Mouse (Mus musculus): ENCODE data around the gene Grm1. TPM values are rescaled to one million over a fixed set of nuclear protein-coding genes. Genes with fewer than 3 reads are reported as not detected.

Gene Grm1
- polyA plus RNA-seq (2012), result not detected in 2 replicates

DNA sequence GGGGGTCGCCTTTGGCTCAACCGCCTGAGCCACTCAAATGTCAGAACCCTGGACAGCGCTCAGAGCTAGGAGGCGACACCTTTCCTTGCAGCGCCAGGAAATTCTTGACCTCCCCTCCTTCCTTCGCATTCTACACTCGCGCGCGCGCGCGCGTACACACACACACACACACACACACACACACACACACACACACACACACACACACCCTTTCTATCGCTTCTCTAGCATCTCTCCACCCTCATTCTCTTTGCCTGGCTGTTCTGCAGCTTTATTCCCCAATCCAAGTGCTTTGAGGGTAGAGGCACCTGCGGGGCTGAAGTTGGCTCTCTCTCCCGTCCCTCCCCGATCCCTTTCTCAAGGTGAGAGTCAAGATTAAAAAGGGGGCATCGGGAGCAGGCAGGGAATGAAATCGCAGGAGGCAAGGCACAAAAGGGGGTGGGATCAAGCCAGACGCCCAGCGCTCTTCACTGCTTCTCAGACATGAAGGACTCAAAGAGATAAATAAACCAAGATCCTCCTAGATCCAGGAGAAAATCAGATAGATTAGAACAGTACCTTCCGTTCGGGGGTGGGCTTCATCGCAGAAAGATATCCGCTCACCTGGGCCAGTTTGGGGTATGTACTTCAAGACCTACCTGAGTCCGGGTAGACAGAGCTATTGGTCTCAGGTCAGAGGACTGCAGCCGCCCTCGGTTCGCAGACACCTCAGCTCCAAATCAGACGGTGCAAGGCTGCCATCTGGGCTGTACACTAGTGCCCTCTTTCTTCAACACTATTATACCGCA lies at the start of gene Grm1:
Grm1 (minus strand) TSS at position 746 of the 788 bp plus-strand sequence.
- TF ChIP-seq GATA1 (IDR thresholded peaks at IDR 0.05; ENCODE audit: low read length), result no peak

- no peak for TF ChIP-seq GATA1 (IDR thresholded peaks at IDR 0.05; ENCODE audit: low read length)
These were observed 39.6 kb upstream of the Grm1 start for GRCm38 (mm10) chr10:11121781-11122180.

GRCm38 (mm10) chr10:11098475-11099044 lies 16.4 kb upstream of the Grm1 start:
- no peak for TF ChIP-seq GATA1 (IDR thresholded peaks at IDR 0.05; ENCODE audit: low read length)

GRCm38 (mm10) chr10:11086348-11086747 lies 4.2 kb upstream of the Grm1 start:
- TF ChIP-seq GATA1 (IDR thresholded peaks at IDR 0.05; ENCODE audit: low read length), result no peak

- no peak for TF ChIP-seq GATA1 (IDR thresholded peaks at IDR 0.05; ENCODE audit: low read length)
These were observed 1.2 kb downstream of the Grm1 start for GRCm38 (mm10) chr10:11080725-11081610.

- TF ChIP-seq GATA1 (IDR thresholded peaks at IDR 0.05; ENCODE audit: low read length), result no peak
These were observed 2.0 kb downstream of the Grm1 start for GRCm38 (mm10) chr10:11080013-11080724.

GRCm38 (mm10) chr10:11079506-11079905 lies 2.6 kb downstream of the Grm1 start:
- no peak for TF ChIP-seq GATA1 (IDR thresholded peaks at IDR 0.05; ENCODE audit: low read length)

DNA sequence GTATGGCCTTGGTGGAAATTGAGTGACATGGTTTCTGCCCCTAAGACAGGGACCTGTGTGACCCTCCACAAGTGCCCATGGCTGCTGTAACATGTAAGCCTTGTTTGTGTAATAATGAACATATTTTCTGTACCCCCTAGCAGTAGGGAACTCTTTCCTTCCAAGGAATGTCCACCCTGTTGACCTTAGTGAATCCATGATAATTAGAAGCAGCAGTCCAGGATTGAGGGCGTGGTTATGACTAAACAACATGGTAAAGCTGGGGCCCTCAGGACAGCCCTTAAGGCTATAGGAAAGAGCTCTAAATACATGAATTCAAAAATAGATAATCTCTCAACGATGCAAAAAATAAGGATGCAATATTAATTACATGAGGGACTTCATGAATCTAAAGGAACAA lies 17.0 kb downstream of the Grm1 start:
- no peak for TF ChIP-seq GATA1 (IDR thresholded peaks at IDR 0.05; ENCODE audit: low read length)

- TF ChIP-seq GATA1 (IDR thresholded peaks at IDR 0.05; ENCODE audit: low read length), result no peak
These were observed 20.7 kb downstream of the Grm1 start for GRCm38 (mm10) chr10:11061318-11062071.

GRCm38 (mm10) chr10:11049361-11049760 lies 32.8 kb downstream of the Grm1 start:
- TF ChIP-seq GATA1 (IDR thresholded peaks at IDR 0.05; ENCODE audit: low read length), result no peak

DNA sequence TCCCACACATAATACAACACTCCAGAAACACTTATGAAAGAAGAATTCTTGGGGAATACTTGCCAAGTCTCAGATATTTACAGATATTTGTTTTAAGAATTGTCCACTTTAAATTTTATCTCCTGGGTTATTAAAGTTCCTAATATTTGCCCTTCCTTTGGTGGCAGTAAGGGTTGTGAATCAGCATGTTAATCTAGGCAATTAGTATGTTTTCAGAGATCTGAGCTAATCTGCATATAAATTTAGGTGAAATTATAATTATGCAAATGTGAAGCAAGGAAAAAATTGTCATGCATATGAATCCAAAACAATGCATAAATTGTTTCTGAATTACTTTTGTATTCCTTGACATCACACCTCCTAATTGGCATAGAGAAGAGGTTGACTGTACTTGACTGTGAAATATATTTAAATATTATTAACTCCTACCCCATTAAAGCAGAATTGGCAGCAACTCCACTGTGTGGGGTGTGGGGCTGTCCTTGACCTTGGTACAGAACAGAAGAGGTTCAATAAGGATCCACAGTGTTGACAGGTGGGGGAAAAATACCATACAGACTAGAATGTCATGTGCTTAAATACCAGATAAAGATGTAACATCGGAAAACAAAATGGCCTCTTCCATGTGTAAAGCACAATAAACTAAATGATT lies 37.6 kb downstream of the Grm1 start:
- no peak for TF ChIP-seq GATA1 (IDR thresholded peaks at IDR 0.05; ENCODE audit: low read length)

- no peak for TF ChIP-seq GATA1 (IDR thresholded peaks at IDR 0.05; ENCODE audit: low read length)
These were observed 42.8 kb downstream of the Grm1 start for GRCm38 (mm10) chr10:11039323-11039722.

- TF ChIP-seq GATA1 (IDR thresholded peaks at IDR 0.05; ENCODE audit: low read length), result no peak
These were observed 49.9 kb downstream of the Grm1 start for GRCm38 (mm10) chr10:11032221-11032620.

All from G1E-ER4 (cell line).